Mouse (Mus musculus) cortical plate, adult 2 months (tissue): ENCODE results near the gene Tmem184b.

Experiments
- CTCF ChIP-seq: fragments of 200-500 bp; IDR thresholded peaks from 2 replicates; pipeline ENCODE4 v1.5.1; 2011; ENCODE audit warnings: mild to moderate bottlenecking, control low read depth, low read length; ENCODE audit not compliant: insufficient read depth; ENCODE audit errors: extremely low read depth
- POLR2A ChIP-seq: fragments of 200-500 bp; IDR thresholded peaks from 2 replicates; pipeline ENCODE4 v1.6.1; 2011; ENCODE audit warnings: mild to moderate bottlenecking, low read length, control low read depth; ENCODE audit not compliant: insufficient read depth; ENCODE audit errors: extremely low read depth

DNA sequence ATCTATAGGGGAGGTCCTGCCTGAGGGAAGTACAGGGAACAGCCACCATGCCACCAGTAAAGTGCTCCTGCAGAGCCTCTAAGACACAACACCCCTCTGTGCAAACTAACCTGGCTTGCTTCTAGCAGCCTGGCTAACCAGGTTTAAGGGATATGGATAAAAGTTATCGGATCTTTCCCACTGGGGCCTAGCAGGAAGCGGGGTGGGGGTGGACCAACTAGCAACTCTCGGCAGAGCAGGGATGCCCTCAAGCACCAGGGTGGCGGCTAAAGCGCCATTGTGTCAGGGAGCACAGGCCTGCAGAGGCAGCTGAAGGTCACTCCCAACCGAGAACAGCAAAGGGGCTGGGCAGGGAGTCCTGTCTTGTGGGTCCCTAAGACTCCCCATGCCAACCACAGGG, 39.2 kb downstream of the Tmem184b start:
- no peak for TF ChIP-seq CTCF
- no peak for TF ChIP-seq POLR2A
